8 mouse cellular contexts compared by ENCODE assay signal in genomic region chr9:72664409-72665351, GRCm38 (mm10). TPM values are rescaled to one million over a fixed set of nuclear protein-coding genes. Genes with fewer than 3 reads are reported as not detected.
A peak's percentile ranks its signal among the peaks of the same experiment; 100 is the strongest.
DNase-seq lines count a peak whose midpoint lies in the region; ATAC-seq and TF ChIP-seq lines count a peak whose summit lies in the region.

No protein-coding gene starts in this region.

- peak overlapping the region; percentile 74 for H3K4me2 ChIP-seq in embryonic facial prominence, embryonic 15.5 days (replicated peaks)
- peak overlapping the region; percentile 79 for H3K4me2 ChIP-seq in intestine, postnatal 0 days (replicated peaks; ENCODE audit: low read depth)
- H3K4me2 ChIP-seq in stomach, embryonic 14.5 days (replicated peaks; ENCODE audit: low read depth, low read length): peak overlapping the region; percentile 95

- peaks cover 34% of the 10 kb centered on the region for H3K4me1 ChIP-seq in heart, embryonic 10.5 days
- peaks cover 69% of the 10 kb centered on the region for H3K4me1 ChIP-seq in E14TG2a.4 (replicated peaks; ENCODE audit: low read depth, low read length)
- H3K4me1 ChIP-seq in embryonic facial prominence, embryonic 15.5 days: peaks cover 46% of the 10 kb centered on the region
- 0 out of 2 replicates have a peak, but pooled peaks cover 3% of the 10 kb centered on the region for H3K4me1 ChIP-seq in intestine, postnatal 0 days (replicated peaks; ENCODE audit: control insufficient read depth, insufficient read depth, low read length)
- peaks cover 22% of the 10 kb centered on the region for H3K4me1 ChIP-seq in stomach, embryonic 14.5 days (ENCODE audit: control insufficient read depth, insufficient read depth, low read length)

- peak overlapping the region; percentile 97 for H3K4me3 ChIP-seq in heart, embryonic 10.5 days
- peak overlapping the region; percentile 89 for H3K4me3 ChIP-seq in E14TG2a.4 (replicated peaks; ENCODE audit: low read length)
- H3K4me3 ChIP-seq in embryonic facial prominence, embryonic 15.5 days (replicated peaks): peak overlapping the region; percentile 91
- H3K4me3 ChIP-seq in intestine, postnatal 0 days (ENCODE audit: low read depth, low read length): peak overlapping the region; percentile 93; the same call in 1 of the 2 replicates
- peak overlapping the region; percentile 99 for H3K4me3 ChIP-seq in stomach, embryonic 14.5 days (ENCODE audit: low read depth, low read length)

- 65% methylated on average over 12 of the region's 12 CpGs for WGBS in heart, embryonic 10.5 days
- 27% methylated on average over 12 of the region's 12 CpGs for WGBS in embryonic facial prominence, embryonic 15.5 days
- 27% methylated on average over 12 of the region's 12 CpGs for whole genome bisulfite sequencing in intestine, postnatal 0 days
- 22% methylated on average over 12 of the region's 12 CpGs for WGBS in stomach, embryonic 14.5 days

- no peak for TF ChIP-seq CTCF in E14TG2a.4 (conservative IDR thresholded peaks at IDR 0.05; ENCODE audit: low read length)
- peak; percentile 56 for TF ChIP-seq CTCF in intestine, postnatal 0 days (IDR thresholded peaks at IDR 0.05; ENCODE audit: low read depth)

- 0 out of 2 replicates have a peak overlapping the region, but pooled peaks have one; percentile 100 for H3K9ac ChIP-seq in embryonic facial prominence, embryonic 15.5 days
- H3K9ac ChIP-seq in intestine, postnatal 0 days (ENCODE audit: low read depth, low read length): 0 out of 2 replicates have a peak overlapping the region, but pooled peaks have one; percentile 17
- peak overlapping the region; percentile 100 for H3K9ac ChIP-seq in stomach, embryonic 14.5 days (replicated peaks; ENCODE audit: low read depth, low read length)

- intact Hi-C loops in heart, postnatal 25 days (cut with DNase I): no loop called here

- peaks cover 52% of the 10 kb centered on the region for H3K36me3 ChIP-seq in heart, embryonic 10.5 days
- H3K36me3 ChIP-seq in E14TG2a.4 (ENCODE audit: insufficient read depth, low read length): peaks cover 55% of the 10 kb centered on the region
- peaks cover 40% of the 10 kb centered on the region for H3K36me3 ChIP-seq in embryonic facial prominence, embryonic 15.5 days
- peaks cover 17% of the 10 kb centered on the region; the same call in 1 of the 2 replicates for H3K36me3 ChIP-seq in intestine, postnatal 0 days (ENCODE audit: control insufficient read depth, insufficient read depth)
- peaks cover 42% of the 10 kb centered on the region for H3K36me3 ChIP-seq in stomach, embryonic 14.5 days (ENCODE audit: control insufficient read depth, insufficient read depth, low read length)

- no peaks in the 10 kb centered on the region for H3K9me3 ChIP-seq in heart, embryonic 10.5 days
- H3K9me3 ChIP-seq in E14TG2a.4 (ENCODE audit: low read length): no peaks in the 10 kb centered on the region
- H3K9me3 ChIP-seq in embryonic facial prominence, embryonic 15.5 days (replicated peaks): no peaks in the 10 kb centered on the region
- no peaks in the 10 kb centered on the region for H3K9me3 ChIP-seq in intestine, postnatal 0 days (ENCODE audit: control insufficient read depth)
- H3K9me3 ChIP-seq in stomach, embryonic 14.5 days (ENCODE audit: control insufficient read depth, low read depth, low read length): no peaks in the 10 kb centered on the region

- H3K27me3 ChIP-seq in heart, embryonic 10.5 days (ENCODE audit: insufficient read depth, poor library complexity, severe bottlenecking): no peaks in the 10 kb centered on the region
- H3K27me3 ChIP-seq in E14TG2a.4 (ENCODE audit: insufficient read depth, low read length): no peaks in the 10 kb centered on the region
- no peaks in the 10 kb centered on the region for H3K27me3 ChIP-seq in embryonic facial prominence, embryonic 15.5 days
- H3K27me3 ChIP-seq in intestine, postnatal 0 days (replicated peaks; ENCODE audit: control insufficient read depth, insufficient read depth, low read length): no peaks in the 10 kb centered on the region
- H3K27me3 ChIP-seq in stomach, embryonic 14.5 days (ENCODE audit: control insufficient read depth, insufficient read depth, low read length): no peaks in the 10 kb centered on the region

- H3K27ac ChIP-seq in heart, embryonic 10.5 days: peak overlapping the region; percentile 100; the same call in 1 of the 2 replicates
- peak overlapping the region; percentile 99 for H3K27ac ChIP-seq in embryonic facial prominence, embryonic 15.5 days (replicated peaks)
- peak overlapping the region; percentile 46; the same call in 1 of the 2 replicates for H3K27ac ChIP-seq in intestine, postnatal 0 days (ENCODE audit: low read depth, low read length)
- peak overlapping the region; percentile 100 for H3K27ac ChIP-seq in stomach, embryonic 14.5 days (ENCODE audit: low read length)

- no peak for ATAC-seq in embryonic facial prominence, embryonic 15.5 days (ENCODE audit: insufficient number of reproducible peaks, low FRiP score, low TSS enrichment, low read depth)
- ATAC-seq in intestine, postnatal 0 days: no peak
- ATAC-seq in stomach, embryonic 14.5 days (ENCODE audit: insufficient number of reproducible peaks, insufficient read depth, low FRiP score, low read depth): no peak

- DNase-seq in heart, embryonic 10.5 days (ENCODE audit: low spot score): no peak
- DNase-seq in heart, postnatal 25 days (ENCODE audit: low spot score): no peak
- no peak for DNase-seq in thymus, postnatal 10 days (ENCODE audit: low spot score in 2 of 2)
- DNase-seq in cerebellum, adult 11-12 months: no peak

RNA-seq across cellular contexts. Expression of gene Nedd4, which starts 2.5 kb away (rescaled TPM):
- polyA plus RNA-seq in heart, embryonic 10.5 days (2016; fragmentation: Nextera tagmentation; extraction: Ambion mirVana): 515 and 584 TPM in 2 replicates
- 100 to 1,000 TPM; 337 to 377 TPM for total RNA-seq in heart, postnatal 25 days (2021)
- 541 and 546 TPM in 2 replicates for polyA plus RNA-seq in embryonic facial prominence, embryonic 15.5 days (2015; fragmentation: Nextera tagmentation; extraction: Ambion mirVana)
- 142 and 160 TPM in 2 replicates for polyA plus RNA-seq in intestine, postnatal 0 days (2015; fragmentation: Nextera tagmentation; extraction: Ambion mirVana)
- 755 and 764 TPM in 2 replicates for polyA plus RNA-seq in stomach, embryonic 14.5 days (2014; fragmentation: Nextera tagmentation; extraction: Ambion mirVana)

Comparison
In these comparisons a context has a peak if more than half of its experiments do, and no peak if none do; other contexts are left out.
1. H3K27ac ChIP-seq: peak in every context shown above with its lines; median percentile 100 in heart, embryonic 10.5 days; 100 in stomach, embryonic 14.5 days; 99 in embryonic facial prominence, embryonic 15.5 days; 46 in intestine, postnatal 0 days.
2. H3K9ac ChIP-seq: peak in every context shown above with its lines; median percentile 100 in embryonic facial prominence, embryonic 15.5 days; 100 in stomach, embryonic 14.5 days; 17 in intestine, postnatal 0 days.